Mouse (Mus musculus) spleen, postnatal 36 days (tissue): ENCODE measurements at regions not wholly inside any gene's neighbourhood (a gene's known extent, or its start where the extent isn't known, plus 50 kb on each side); places are given as distances from the start of the nearest gene placed in this dataset.

ENCODE experiments used
- DNase-seq, 2 experiments: peaks; one replicate each; pipeline ENCODE4 v3.0.0; 2022; ENCODE audit warnings: low spot score in 2 of 2, mixed read lengths in 1 of 2

- no peak for DNase-seq
Observed at GRCm38 (mm10) chr5:103309806-103310525, 98.8 kb upstream of the Mapk10 start.

- no peak for DNase-seq
Observed at GRCm38 (mm10) chr5:103305716-103306447, 94.7 kb upstream of the Mapk10 start.

- DNase-seq = no peak
Observed at GRCm38 (mm10) chr5:103304975-103305374, 93.8 kb upstream of the Mapk10 start.

GRCm38 (mm10) chr5:103302744-103303143 lies 91.6 kb upstream of the Mapk10 start:
- DNase-seq = no peak

GRCm38 (mm10) chr5:103301303-103301702 lies 90.2 kb upstream of the Mapk10 start:
- no peak for DNase-seq

- no peak for DNase-seq
Observed at GRCm38 (mm10) chr5:103293953-103294352, 82.8 kb upstream of the Mapk10 start.

- no peak for DNase-seq
Observed at GRCm38 (mm10) chr5:103291691-103292090, 80.6 kb upstream of the Mapk10 start.

GRCm38 (mm10) chr5:103291219-103291618 lies 80.1 kb upstream of the Mapk10 start:
- DNase-seq = no peak

- DNase-seq = no peak
Observed at GRCm38 (mm10) chr5:103269206-103269605, 58.1 kb upstream of the Mapk10 start.

GRCm38 (mm10) chr5:103264903-103265302 lies 53.8 kb upstream of the Mapk10 start:
- DNase-seq = no peak

GRCm38 (mm10) chr5:103261406-103261805 lies 50.3 kb upstream of the Mapk10 start:
- DNase-seq = no peak
